Mouse (Mus musculus): ENCODE results near the gene Rdh16f2.
"Not testable (repeated sequence)": the region's sequence is repeated elsewhere in the genome, so short reads cannot be mapped to it uniquely, and the experiment has no call there.

Gene Rdh16f2

DNA sequence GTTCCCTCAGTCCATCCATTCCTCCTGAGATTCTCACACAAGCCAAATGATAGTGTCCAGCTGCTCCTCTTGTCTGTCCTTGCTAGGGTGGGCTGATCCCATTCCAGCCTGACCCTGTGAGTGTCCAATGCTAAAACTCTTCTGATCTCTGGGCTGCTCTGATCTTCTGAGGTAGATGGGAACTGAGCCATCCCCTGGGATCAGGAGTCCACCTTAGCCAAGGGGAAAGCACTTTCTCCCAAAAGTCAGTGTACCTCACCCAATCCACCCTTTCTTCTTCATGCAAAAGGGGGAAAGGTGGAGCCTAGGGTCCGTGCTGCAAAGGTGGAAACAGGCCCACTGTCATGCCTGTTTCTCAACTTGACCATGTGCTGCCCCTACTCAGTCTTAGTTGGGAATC is 25.2 kb downstream of the Rdh16f2 start:
- no peak for DNase-seq (ENCODE audit: low spot score in 2 of 2)

DNA sequence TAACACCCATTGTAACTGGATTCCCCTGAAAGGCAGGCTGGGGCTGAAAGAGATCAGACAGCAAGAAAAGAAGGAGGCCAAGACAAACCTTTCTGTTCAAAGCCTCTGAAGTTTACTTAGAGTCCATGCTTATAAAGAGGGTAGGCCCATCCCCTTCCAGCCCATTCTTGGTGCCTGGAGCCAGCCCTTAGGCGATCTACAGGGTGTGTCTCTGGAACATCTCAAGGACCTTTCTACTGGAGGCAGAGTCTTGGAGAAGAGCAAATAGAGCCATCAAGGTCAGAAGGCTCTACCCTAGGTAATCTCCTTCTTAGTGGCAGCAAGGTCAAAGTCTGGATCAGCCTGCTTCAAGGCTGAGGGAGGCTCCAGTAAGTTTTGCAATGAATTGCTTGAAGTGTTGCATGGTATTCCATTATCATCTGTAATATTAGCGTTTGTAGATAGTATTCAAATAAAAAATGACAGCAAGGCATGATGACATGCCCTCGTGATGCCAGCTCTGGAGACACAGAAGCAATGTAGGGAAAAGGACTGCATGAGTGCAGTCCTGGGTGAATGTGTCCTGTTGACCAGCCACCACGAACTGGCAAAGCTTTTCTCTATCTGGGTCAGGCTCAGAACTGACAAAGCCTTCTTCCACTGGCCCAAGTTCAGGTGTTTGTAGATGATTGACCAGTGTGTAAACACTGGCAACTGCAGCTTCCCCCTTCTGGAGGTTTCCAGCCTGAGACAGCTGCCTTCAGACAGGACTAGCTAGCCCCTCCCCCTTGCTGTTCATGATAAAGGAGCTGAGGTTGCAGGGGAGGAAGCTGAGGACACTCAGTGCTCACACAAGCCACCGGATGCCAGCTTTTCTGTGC is 27.1 kb downstream of the Rdh16f2 start:
- not testable (repeated sequence) for DNase-seq (ENCODE audit: low spot score in 2 of 2)

DNA sequence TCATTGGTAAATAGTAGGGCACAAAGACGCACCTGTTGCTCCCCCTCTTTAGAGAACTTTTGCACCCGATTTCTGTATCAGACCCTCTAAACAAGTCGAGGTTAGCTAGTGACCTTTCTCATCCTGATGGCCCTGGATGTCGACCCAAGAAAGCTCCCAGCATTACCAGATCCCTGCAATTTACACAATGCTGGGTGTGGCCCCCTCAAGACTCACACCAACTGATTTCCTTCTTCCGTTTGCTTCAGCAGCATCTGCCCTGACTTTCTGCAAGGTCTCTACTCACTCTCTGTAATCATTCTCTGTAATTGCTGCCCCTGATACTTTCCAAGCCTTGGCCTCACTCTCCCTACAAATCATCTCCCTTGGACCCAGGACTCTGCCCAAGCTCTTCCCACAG is 30.4 kb downstream of the Rdh16f2 start:
- DNase-seq (ENCODE audit: low spot score in 2 of 2) = no peak

DNA sequence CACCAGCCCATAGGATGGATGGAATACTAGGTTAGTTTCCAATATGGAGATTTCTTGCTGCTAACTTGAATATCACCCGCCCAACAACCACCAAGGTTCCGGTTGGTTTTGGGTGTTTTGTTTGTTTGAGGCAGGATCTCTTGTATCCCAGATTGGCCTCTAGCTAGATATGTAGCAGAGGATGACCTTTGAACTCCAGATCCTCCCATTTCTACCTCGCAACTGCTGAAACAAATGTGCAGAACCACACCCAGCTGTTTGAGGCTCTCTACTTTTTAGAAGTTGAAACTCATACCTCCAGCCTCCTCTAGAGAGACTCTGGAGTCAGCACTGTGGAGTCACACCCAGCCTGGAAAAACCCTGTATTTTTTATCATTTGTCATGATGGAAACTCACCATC is 31.2 kb downstream of the Rdh16f2 start:
- no peak for DNase-seq (ENCODE audit: low spot score in 2 of 2)

DNA sequence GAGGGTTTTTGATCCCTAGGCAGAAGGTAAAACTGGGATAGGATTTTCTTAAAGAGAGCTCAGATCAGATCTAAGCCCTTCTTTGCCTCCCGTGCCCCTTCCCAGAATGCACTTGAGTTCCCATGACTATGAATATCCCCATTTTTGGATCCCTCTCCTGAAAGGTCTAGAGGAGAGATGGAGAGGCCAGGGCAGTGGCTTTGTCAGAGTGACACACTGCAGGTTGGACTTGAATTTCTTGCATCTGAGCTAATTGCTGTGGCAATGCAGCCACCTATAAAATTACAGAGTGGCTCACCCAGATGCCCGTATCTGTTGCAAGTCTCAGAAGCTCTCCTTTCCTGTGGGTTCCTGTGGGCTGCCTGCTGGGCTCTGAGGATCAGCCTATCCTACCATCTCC is 31.9 kb downstream of the Rdh16f2 start, which contains the start of gene Sdr9c7:
Gene Sdr9c7, plus strand, starts transcription at position 301 of the 400 bp plus-strand sequence.
- no peak for DNase-seq (ENCODE audit: low spot score in 2 of 2)

DNA sequence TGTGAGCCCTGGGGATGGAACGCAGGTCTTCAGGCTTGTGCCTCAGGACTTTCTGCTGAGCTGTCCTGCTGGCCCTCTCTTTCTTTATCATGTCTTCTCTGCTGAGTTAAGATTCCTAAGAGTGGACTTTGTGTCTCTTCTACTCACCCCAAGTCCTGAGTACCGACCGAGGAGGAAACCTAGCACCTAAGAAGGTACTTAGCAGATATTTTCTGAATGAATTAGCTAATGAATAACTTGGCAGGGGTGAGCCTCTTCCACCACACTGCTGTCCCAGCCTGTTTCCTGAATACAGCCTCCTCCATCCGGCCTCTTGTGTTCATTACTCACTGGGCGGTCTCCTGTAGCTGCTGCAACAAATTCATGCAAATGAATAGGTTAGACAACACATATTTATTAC is 33.5 kb downstream of the Rdh16f2 start:
- DNase-seq (ENCODE audit: low spot score in 2 of 2) = no peak

DNA sequence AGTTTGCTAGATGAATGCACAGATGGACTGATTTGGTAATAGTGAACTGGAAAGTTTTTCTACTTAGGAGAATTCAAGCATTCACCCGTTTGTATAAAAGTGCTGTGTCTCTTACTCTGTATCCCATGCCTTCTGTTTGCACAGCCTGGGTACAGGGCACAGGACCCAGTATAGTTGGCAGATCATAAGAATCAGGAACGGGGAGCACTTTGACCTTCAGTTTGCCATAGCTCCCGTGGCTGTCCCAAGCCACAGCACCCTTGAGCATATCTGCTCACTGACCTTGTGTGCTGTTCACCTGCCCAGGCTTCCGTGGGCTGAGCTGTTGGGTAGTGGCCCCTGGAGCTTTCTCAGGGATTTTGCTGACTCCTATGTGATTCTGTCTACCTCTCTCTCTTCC is 35.5 kb downstream of the Rdh16f2 start:
- DNase-seq (ENCODE audit: low spot score in 2 of 2) = no peak

DNA sequence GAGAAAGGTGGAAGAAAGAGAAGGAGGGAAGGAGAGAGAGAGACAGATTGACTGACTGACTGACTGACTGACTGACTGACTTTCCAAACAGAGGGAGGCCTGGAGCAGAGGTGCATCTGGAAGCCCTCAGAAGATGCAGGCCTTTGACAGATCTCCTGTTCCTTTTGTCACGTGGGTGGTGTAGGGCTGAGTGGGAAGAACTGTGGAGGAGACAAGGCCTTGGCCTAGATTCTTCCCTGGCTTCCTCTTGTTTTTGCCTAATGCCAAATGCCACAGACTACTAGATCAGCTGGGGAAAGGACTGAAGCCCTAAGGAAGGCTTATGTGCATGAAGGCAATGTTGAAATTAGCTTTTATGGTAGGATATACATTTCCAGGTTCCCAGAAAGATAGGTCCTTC is 36.8 kb downstream of the Rdh16f2 start:
- DNase-seq (ENCODE audit: low spot score in 2 of 2) = no peak

DNA sequence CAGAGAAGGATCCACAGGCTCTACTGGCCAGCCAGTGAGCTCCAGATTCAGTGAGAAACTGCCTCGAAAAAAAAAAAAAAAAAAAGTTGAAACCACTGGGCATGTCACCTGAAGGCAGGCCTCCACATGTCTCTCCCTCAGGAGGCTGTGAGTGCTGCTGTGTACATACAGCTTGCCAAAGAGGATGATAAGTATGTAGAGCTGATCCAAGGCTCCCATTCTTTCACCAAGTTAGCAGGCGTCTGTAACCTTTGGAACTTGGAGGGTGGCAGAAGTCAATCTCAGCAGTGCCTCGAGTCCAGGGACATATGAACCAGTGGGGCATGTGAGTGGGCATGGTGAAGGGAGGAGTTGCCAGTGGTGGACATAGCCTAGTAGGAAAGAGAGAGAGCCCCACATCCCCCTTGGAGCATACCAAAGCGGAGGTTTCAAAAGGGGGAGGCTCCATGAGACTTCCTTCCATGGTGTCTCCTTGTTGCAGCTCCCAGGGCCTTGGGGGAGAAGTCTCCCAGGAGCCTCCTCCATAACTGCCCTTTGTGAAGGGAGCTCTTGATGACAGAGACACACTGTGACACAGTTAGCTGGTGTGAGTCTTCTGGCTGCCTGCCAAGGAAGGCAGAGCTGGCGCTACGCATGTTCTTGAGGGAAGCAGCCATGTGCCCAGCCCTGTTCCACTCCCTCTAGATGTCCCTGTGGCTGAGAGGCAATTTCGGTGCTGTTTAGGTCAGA is 38.6 kb downstream of the Rdh16f2 start:
- DNase-seq (ENCODE audit: low spot score in 2 of 2) = peak; percentile 18 to 32

DNA sequence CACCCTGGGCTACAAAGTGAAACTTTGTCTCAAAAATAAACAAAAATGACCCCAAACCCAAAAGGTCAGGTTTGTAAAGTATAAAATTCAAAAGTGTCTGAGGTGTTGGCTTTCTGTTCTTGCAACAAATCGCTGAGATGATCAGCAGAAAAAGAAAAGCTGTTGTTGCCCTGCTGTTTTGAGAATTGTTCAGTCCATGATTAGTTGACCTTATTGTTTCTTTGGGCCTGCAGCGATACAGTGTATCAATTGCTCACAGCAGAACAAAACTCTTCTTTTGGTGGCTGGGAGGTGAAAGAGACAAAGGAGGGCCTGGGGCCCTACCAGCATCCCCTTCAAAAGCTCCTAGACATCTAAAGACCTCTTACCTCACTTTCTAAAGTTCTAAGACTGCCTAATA is 39.9 kb downstream of the Rdh16f2 start:
- no peak for DNase-seq (ENCODE audit: low spot score in 2 of 2)

DNA sequence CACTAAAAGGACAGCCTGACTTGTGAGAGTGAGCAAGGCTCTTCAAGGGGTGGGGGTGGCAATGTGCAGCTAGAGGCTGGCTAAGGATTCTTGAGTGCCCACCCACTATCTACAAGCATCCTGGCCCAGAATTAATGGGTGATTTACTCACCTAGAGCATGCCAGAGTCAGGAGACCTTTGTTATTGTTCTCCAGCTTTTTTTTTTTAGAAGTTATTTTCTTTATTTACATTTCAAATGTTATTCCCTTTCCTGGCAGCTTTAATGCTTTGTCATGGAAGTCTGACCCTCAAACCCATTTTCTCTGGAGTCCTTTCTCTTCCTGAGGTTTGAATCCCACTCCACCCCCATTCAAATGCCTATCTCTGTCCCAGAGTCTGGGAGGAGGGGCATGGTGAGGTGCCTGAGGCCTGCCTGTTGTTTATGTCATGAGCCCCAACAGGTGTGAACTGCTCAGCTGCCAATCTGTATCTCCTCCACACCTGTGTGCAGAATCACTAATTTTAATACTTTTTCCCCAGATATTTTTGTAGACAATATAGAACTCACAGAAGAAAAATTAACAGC is 41.2 kb downstream of the Rdh16f2 start:
- no peak for DNase-seq (ENCODE audit: low spot score in 2 of 2)

DNA sequence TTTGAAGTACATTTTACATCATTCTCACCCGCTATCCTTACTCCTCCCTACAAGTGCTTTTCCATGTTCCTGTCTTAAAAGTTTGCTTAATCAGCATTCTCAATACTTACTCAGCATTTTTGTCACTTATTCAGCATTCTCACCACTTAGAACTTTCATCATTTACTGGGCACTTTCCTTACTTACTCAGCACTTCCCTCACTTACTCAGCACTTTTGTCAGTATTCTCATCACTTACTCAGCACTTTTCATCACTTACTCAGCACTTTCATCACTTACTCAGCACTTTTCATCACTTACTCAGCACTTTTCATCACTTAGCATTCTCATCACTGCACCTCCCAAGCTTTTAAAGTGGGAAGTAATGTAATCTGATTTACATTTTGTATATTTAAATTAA is 49.3 kb downstream of the Rdh16f2 start:
- DNase-seq (ENCODE audit: low spot score in 2 of 2) = no peak

DNA sequence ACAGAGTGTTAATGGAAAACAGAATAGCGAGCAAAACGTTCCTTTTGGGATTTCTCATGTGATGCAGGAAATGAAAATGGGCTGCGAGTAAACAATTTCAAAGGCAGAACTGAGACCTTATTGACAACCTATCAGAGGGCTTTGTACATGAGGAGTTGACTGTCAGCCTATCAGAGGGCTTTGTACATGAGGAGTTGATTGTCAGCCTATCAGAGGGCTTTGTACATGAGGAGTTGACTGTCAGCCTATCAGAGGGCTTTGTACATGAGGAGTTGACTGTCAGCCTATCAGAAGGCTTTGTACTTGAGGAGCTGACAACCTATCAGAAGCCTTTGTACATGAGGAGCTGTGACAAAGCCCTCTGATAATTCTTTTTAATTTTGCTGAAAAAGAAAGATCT is 50.9 kb downstream of the Rdh16f2 start:
- not testable (repeated sequence) for DNase-seq (ENCODE audit: low spot score in 2 of 2)

DNA sequence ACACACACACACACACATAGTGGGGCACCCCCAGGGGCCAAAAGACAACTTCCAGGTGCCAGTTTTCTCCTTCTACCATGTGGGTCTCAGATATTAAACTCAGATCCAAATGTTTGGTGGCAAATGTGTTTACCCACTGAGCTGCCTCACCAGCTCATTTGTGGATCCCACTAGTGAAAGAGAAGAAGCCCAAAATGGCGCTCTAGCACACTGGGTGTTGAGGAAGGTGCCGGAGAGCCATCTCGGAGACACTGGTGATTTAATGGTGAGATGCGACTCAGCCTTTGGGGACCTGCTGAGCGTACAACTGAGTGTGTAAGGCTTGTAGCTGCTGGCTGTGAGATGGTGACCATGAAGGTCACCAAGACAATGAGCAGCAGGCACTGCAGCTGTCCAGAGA is 51.4 kb downstream of the Rdh16f2 start:
- no peak for DNase-seq (ENCODE audit: low spot score in 2 of 2)

DNA sequence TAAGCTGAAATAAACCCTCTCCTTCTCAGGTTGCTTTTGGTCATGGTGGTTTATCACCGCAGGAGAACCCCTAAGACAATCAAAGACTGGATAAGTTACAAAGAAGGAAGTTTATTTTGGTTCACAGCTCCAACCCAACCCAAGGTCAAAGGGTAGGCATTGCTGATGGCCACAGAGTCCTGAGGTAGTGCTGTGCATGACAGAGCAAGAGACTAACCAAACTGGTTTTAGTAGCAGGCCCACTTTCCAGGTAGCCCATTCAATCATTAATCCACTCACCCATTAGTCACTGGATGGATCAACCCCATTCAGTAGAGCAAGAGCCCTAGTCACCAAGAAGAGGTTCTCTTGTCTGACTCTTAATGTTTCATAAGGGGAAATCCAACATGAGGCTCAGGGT is 56.0 kb downstream of the Rdh16f2 start:
- no peak for DNase-seq (ENCODE audit: low spot score in 2 of 2)

DNA sequence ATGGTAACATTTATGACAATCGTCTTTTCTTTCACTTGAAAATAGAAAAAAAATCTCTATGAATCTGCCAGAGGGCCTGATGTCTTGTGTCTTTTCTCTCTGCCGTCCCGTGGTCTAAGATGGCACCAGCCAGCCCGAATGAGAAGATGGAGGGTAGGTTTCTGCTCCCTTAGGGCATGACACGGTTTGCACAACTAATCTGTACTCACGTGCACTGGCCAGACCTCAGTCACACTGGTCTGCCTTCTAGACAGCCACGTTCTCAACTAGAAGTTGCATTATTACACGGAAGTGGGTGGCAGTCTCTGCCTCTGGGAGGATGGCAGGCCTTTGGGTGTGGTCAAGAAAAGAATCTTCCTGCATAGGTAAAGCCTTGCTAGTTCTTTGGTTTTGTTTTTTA is 56.8 kb downstream of the Rdh16f2 start:
- no peak for DNase-seq (ENCODE audit: low spot score in 2 of 2)

DNA sequence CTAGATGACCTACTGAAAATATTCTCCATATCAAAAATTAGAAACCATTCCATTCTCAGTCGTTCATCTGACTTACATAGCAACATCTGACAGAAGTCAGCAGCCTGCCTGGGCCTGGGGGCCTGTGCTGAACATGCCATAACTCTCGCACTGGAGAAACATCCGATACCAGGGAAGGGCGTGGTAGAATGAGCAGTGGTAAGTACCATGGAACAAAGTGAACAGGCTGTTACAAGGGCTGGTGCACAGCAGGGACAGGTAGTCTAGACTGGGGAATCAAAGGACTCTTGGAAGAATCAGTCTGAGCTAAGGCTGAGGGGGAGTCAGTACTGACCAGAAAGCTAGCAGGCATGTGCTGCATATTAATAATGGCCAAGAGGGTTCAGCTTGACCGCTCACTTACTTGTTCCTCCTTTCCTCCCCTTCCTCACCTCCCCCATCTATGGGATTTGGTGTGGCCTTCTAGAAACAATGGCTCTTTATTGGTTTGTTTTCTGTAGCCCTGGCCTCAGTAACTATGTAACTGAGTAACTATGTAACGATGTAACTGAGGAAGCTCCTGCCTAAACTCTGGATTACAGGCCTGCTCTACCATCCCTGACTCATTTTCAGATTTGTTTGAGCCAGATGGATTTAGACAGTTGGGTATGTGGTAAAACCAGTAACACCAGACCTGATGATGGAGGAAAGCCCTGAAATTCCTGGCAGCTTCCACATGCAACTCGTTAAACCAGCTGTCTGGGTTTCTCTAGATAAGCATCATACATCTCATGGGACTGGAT is 58.5 kb downstream of the Rdh16f2 start:
- no peak for DNase-seq (ENCODE audit: low spot score in 2 of 2)

All from frontal cortex, postnatal 10 days (tissue).